Mouse (Mus musculus) C2C12 (cell line): ENCODE measurements around the gene Lypd4. TPM values are rescaled to one million over a fixed set of nuclear protein-coding genes. Genes with fewer than 3 reads are reported as not detected.

Source experiments
- H3K27me3 ChIP-seq: one replicate; pipeline ENCODE4 v1.6.1; 2011; ENCODE audit not compliant: control insufficient read depth, insufficient read depth, insufficient read length
- H3K36me3 ChIP-seq: one replicate; pipeline ENCODE4 v1.6.1; 2011; ENCODE audit not compliant: control insufficient read depth, insufficient read depth
- H3K4me3 ChIP-seq: one replicate; pipeline ENCODE4 v1.5.1; 2011; ENCODE audit warnings: mild to moderate bottlenecking, control low read depth; ENCODE audit not compliant: poor library complexity, insufficient read depth, severe bottlenecking
- H3K79me2 ChIP-seq: one replicate; pipeline ENCODE4 v1.6.1; 2011; ENCODE audit not compliant: control insufficient read depth, insufficient read depth
- H3K79me3 ChIP-seq: one replicate; pipeline ENCODE4 v1.6.1; 2011; ENCODE audit warnings: low read depth, control low read depth
- H3ac ChIP-seq: one replicate; pipeline ENCODE3; 2011; ENCODE audit warnings: low read depth; ENCODE audit not compliant: control insufficient read depth, insufficient read length
- CEBPB ChIP-seq: IDR thresholded peaks from one replicate; pipeline ENCODE4 v1.6.1; 2011; ENCODE audit warnings: low read depth, mild to moderate bottlenecking, control low read depth, moderate library complexity
- CTCF ChIP-seq: IDR thresholded peaks from one replicate; pipeline ENCODE4 v1.5.1; 2011; ENCODE audit not compliant: control insufficient read depth, insufficient read depth, insufficient read length
- FOSL1 ChIP-seq: IDR thresholded peaks from one replicate; pipeline ENCODE4 v1.8.0; 2011; ENCODE audit warnings: mild to moderate bottlenecking, low read length; ENCODE audit not compliant: poor library complexity, insufficient read depth, severe bottlenecking
- MAX ChIP-seq: IDR thresholded peaks from one replicate; pipeline ENCODE4 v1.6.1; 2011; ENCODE audit warnings: mild to moderate bottlenecking, control low read depth
- MYOD1 ChIP-seq: IDR thresholded peaks from one replicate; pipeline ENCODE4 v1.6.1; 2011; ENCODE audit warnings: low read depth; ENCODE audit not compliant: control insufficient read depth, insufficient read length
- MYOG ChIP-seq: IDR thresholded peaks from one replicate; pipeline ENCODE4 v1.6.1; 2011; ENCODE audit not compliant: control insufficient read depth, insufficient read length; ENCODE audit errors: extremely low read depth
- USF1 ChIP-seq: IDR thresholded peaks from one replicate; pipeline ENCODE4 v1.6.1; 2011; ENCODE audit warnings: low read depth, mild to moderate bottlenecking, control low read depth, moderate library complexity
- long read RNA-seq, 2 experiments: library from polyadenylated mRNA; unstranded; transcript quantifications; one replicate each; pipeline ENCODE4 v2.0.0; 2019 to 2020
- polyA plus RNA-seq: library from polyadenylated mRNA; unstranded; fragments of >200 nt; fragmentation: generic; extraction: Trizol; gene quantifications from one replicate; pipeline ENCODE4 v1.2.1, GENCODE M21; 2012; ENCODE audit warnings: missing spikeins

Lypd4 gene
- not detected for polyA plus RNA-seq
- long read RNA-seq, experiment 1: 0 reads
- long read RNA-seq, experiment 2: 0 reads

- peaks cover 30% of the 10 kb centered on the region for H3K27me3 ChIP-seq
- H3K4me3 ChIP-seq: no peak within 1 kb of the TSS
- H3ac ChIP-seq: no peak within 1 kb of the TSS
- no peak for TF ChIP-seq MYOD1
- TF ChIP-seq USF1: no peak
- no peak for TF ChIP-seq MAX
- TF ChIP-seq FOSL1: no peak
- TF ChIP-seq MYOG: no peak
- no peak for TF ChIP-seq CEBPB
- TF ChIP-seq CTCF: no peak
- no peaks in the 10 kb centered on the region for H3K36me3 ChIP-seq
- no peaks in the 10 kb centered on the region for H3K79me3 ChIP-seq
- H3K79me2 ChIP-seq: no peaks in the 10 kb centered on the region
These were observed at the start of gene Lypd4, which contains the start of gene Dmrtc2 for GRCm38 (mm10) chr7:24869532-24870165. TSS of gene Lypd4 (minus strand) at chr7:24869941. TSS of gene Dmrtc2 (plus strand) at chr7:24870057.

GRCm38 (mm10) chr7:24918763-24919323, 49.1 kb upstream of the Lypd4 start:
- no peaks in the 10 kb centered on the region for H3K27me3 ChIP-seq
- no peak overlapping the region for H3K4me3 ChIP-seq
- H3K79me3 ChIP-seq: no peaks in the 10 kb centered on the region
- no peak for TF ChIP-seq CTCF
- no peak for TF ChIP-seq CEBPB
- no peak for TF ChIP-seq MAX
- no peak for TF ChIP-seq MYOG
- TF ChIP-seq MYOD1: no peak
- no peak for TF ChIP-seq USF1
- TF ChIP-seq FOSL1: no peak
- H3ac ChIP-seq: no peak overlapping the region
- H3K79me2 ChIP-seq: no peaks in the 10 kb centered on the region
- peaks cover 20% of the 10 kb centered on the region for H3K36me3 ChIP-seq

GRCm38 (mm10) chr7:24912480-24912879, 42.7 kb upstream of the Lypd4 start:
- no peaks in the 10 kb centered on the region for H3K79me2 ChIP-seq
- no peak overlapping the region for H3K4me3 ChIP-seq
- H3K36me3 ChIP-seq: peaks cover 15% of the 10 kb centered on the region
- TF ChIP-seq CEBPB (no peak), USF1 (no peak), FOSL1 (no peak), CTCF (no peak), MAX (no peak), MYOG (no peak), MYOD1 (no peak)
- H3ac ChIP-seq: no peak overlapping the region
- no peaks in the 10 kb centered on the region for H3K27me3 ChIP-seq
- no peaks in the 10 kb centered on the region for H3K79me3 ChIP-seq

GRCm38 (mm10) chr7:24907211-24907748, 37.5 kb upstream of the Lypd4 start:
- Histone ChIP-seq H3K79me3 (peaks cover 12% of the 10 kb centered on the region), H3ac (no peak overlapping the region), H3K27me3 (no peaks in the 10 kb centered on the region), H3K4me3 (no peak overlapping the region), H3K36me3 (peaks cover 9% of the 10 kb centered on the region), H3K79me2 (peaks cover 30% of the 10 kb centered on the region)
- no peak for TF ChIP-seq MYOD1
- TF ChIP-seq USF1: no peak
- no peak for TF ChIP-seq FOSL1
- TF ChIP-seq MYOG: no peak
- TF ChIP-seq CTCF: no peak
- no peak for TF ChIP-seq CEBPB

- H3K4me3 ChIP-seq: no peak overlapping the region
- H3K79me2 ChIP-seq: peaks cover 30% of the 10 kb centered on the region
- peaks cover 12% of the 10 kb centered on the region for H3K79me3 ChIP-seq
- no peaks in the 10 kb centered on the region for H3K27me3 ChIP-seq
- peaks cover 7% of the 10 kb centered on the region for H3K36me3 ChIP-seq
- no peak for TF ChIP-seq MAX
- TF ChIP-seq USF1: no peak
- no peak for TF ChIP-seq CEBPB
- TF ChIP-seq MYOG: no peak
- TF ChIP-seq FOSL1: no peak
- TF ChIP-seq MYOD1: no peak
- TF ChIP-seq CTCF: no peak
- no peak overlapping the region for H3ac ChIP-seq
These were observed 36.8 kb upstream of the Lypd4 start for GRCm38 (mm10) chr7:24906551-24906950.
